Mouse (Mus musculus) cerebellum, postnatal 14 days (tissue): ENCODE data around the gene Tstd3.

ENCODE experiments used
- DNase-seq, 2 experiments: peaks; one replicate each; pipeline ENCODE4 v3.0.0; 2021; ENCODE audit warnings: mixed read lengths in 2 of 2

Gene Tstd3

DNA sequence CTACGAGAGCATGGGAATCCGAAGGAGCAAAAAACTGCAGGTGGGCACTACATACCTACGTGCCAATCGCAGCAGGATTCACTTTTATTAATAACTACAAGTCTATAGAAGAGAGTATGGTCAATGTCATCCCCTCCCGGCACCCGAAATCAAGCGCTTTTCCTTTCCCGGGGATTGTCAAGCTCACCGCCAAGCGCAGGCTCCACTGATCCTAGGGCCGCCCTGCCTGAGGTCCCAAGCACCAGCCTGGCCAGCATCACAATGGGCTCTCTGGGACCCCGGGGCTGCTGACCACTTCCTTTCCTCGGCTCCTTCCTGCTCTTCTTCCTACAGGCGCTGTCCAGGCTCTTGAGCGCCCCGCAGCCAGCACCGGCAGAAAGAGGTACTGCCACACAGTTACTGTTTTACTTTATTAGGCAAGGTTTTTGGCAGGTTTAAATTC, at the start of gene Tstd3, which contains the start of gene Usp45:
TSS of gene Tstd3 (minus strand) at position 350 of the 442 bp plus-strand sequence.
TSS of gene Usp45 (plus strand) at position 294 of the 442 bp plus-strand sequence.
- peak; percentile 90 to 91 for DNase-seq

DNA sequence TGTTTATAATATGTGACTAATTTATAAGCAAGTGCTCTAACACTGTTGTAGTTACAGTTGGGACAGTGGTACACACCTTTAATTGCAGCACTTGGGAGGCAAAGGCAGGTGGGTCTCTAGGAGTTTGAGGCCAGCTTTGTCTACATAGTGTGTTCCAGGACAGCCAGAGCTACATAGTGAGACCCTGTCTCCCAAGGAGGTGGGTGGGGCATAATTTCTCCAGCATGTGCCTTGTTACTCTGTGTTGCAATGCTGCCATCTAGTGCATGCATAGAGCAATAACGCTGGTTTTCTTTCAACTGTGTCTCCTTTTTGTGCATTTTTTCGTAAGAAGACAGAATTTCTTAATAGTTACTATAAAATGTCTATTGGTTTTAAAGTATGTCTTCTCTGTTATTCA, 47.0 kb upstream of the Tstd3 start:
- peak; percentile 60 to 68 for DNase-seq

DNA sequence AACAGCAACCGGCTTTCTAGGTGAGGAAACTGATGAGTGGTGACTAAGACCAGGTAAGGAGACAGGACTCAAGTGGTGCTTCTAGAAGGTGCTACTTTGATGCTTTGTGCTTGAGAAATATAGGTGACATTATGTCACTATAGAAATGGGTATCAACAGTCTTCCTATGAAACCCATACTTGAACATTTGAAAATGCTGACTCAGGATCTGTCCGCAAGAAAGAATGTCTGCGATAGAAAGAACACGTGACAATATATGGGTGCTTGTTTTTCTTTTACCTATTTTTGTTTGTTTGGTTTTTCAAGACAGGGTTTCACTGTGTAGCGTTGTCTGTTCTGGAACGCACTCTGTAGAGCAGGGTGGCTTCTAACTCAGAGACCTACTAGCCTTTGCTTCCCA, 45.6 kb upstream of the Tstd3 start:
- DNase-seq = no peak

DNA sequence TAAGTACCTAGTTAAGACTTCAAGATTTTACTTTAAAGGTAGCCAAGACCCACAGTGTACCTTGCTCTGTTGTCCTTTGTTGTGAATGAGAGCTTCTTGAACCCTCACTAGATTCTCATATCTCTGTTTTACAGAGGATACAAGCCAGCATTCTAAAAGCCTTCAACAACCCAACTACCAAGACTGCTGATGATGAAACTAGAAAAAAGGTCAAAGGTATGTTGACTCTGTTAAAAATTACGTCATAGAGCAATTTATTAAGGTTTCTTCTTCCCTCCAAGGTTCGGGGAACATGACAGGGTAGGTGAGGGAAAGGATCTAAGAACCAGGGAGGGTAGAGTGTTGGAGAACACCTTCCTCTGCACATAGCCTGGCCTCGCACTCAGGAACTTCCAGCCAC, 43.6 kb upstream of the Tstd3 start:
- no peak for DNase-seq

DNA sequence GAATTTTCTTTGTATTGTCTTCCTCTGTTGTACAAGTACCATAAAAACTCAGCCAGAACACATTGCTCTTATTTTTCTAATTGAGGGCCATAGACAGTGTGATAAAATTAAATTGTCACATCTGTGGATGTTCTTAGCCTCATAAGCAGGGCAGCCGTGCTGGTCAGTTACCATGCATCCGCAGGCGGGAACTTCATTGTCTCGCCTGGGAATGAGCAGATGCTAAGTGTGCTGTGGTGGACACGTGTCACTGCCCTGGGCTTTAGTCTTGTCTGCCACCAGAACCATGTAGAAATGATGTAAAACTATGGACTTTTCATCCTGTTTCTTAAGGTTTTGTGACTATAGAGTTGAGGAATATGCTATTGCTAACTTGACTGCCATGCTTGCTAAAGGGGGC, 40.2 kb upstream of the Tstd3 start:
- DNase-seq = no peak

DNA sequence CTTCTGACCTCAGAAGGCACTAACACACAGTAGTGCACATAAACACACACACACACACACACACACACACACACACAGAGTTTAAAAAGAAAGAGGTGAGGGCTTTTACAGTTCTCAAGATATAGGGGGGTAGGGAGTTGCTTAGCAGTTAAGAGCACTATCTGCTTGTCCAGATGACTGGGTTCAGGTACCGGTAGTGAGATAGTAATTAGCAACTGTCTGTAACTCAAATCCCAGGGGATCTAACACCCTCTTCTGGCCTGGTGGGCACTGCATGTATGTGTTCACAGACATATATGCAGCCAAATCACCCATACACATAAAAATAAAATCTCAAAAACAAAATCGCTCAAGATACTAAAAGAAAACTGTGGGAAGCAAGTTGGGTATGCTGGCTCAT, 34.6 kb upstream of the Tstd3 start:
- DNase-seq = no peak

DNA sequence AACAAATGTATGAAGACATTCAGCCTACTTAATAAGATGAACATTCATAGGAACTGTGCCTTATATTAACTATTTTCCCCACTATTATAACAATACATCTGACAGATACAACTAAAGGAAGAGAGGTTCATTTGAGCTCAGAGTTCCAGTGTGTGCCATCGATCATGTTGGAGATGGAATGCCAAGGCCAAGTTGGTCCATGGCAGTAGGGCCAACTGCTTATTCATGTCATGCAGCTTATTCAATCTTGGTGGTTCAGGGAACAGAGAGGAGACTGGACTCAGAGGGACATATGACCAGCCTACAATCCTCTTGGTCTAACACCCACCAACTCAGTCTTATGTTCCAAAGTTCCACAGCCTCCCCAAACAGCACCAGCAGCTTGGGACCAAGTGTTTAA, 34.0 kb upstream of the Tstd3 start:
- no peak for DNase-seq

DNA sequence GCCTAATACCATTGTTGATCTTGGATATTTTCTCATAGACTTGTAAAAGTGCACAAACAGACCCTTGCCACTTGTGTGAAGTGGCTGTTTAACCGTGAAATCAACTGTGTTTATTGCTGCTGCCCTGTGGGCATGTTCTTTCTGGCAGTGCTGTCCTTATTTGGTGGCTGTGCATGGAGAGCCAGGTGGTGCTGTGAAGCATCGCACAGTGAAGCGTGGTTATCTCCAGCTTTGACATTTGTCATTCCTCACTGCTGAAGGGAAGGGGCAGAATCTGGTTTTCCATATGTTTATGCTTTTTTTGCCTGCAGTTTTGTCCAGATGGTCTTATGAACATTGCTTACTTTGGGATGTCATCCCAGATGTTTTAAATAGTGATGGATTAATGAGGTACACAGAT, 26.6 kb upstream of the Tstd3 start:
- DNase-seq = peak; percentile 55 to 65

DNA sequence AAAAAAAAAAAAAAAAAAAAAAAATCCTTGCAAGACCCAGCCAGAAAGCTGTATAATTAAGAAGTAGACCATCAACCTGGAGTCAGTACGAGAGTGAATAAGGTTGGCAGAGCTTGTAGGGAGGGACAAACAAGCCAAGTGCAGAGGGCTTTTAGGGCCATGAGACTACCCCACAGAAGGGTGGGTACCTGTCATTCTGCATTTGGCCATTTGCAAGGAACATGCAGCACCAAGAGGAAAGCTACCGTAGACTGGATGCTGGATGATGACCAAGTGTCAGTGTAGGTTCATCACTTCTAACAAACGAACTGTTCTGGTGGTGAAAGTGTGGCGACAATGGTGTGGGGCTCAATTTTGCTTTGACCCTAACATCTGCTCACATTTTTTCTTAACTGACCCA, 22.8 kb upstream of the Tstd3 start:
- peak; percentile 20 to 29 for DNase-seq

DNA sequence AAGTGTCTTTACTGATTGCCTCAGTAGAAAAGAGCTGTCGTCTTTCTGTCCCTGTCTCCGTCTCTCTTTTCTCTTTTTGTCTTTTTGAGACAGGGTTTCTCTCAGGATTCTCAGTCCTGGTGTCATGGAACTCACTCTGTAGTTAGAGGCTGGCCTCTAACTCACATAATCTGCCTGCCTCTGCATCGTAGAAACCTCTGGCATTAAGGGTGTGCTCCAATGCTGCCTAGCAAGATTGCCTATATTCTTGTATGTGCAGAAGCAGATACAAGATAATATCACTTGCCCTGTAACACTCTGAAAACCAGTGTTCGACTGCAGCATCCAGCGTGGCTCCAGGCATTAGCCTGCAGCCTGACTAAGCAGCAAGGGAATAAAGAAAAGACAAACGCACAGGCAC, 21.9 kb upstream of the Tstd3 start:
- no peak for DNase-seq

DNA sequence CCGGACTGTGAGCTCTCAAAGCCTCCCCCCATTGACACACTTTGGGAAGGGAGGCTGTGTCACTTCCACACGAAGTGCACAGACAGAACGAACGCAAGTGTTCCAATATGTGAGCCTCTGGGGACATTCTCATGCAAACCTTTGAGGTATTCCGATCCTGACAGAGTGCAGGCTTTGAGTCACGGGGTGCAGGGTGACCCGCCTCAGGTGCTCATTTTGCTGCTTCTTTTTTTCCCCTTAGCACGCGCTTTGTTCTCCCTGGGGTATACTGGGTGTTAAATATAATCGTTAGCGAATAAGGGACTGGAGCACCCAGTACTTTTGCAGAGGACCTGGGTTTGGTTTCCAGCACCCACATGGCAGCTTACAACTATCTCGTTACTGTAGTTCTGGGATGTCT, 19.3 kb upstream of the Tstd3 start:
- DNase-seq = no peak

DNA sequence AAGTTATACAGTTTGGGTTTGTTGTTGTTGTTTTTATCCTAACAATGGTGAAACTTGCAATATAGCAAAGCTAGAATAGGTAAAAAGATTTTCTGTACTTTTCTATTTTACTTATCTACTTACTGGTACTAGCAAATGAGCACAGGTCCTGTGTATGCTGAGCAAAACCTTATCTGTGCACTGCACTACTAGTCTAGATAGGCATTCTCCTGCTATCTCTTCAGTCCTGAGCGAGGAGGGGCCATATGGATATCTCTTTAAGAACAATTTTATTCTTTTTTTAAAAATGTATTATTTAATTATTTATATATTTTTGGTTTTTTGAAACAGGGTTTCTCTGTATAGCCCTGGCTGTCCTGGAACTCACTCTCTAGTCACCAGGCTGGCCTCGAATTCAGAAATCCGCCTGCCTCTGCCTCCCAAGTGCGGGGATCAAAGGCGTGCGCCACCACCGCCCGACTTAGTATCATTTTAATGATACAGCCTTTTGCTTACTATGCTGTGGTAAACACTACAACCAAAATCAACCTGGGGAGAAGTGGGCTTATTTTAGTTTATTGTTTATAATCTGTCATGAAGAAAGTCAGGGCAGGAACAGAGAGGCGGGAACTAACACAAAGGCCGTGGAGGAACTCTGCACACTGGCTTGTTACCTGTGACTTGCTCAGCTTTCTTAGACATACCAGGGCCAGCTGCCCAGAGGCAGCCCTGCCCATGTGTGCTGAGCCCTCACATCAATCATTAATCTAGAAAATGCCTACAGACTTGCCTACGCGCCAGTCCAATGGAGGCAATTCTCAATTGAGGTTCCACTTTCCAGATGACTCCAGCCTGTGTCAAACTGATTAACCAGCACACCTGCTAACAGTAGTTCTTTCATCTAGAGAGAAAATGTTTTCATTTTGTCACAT, 14.1 kb upstream of the Tstd3 start:
- no peak for DNase-seq

DNA sequence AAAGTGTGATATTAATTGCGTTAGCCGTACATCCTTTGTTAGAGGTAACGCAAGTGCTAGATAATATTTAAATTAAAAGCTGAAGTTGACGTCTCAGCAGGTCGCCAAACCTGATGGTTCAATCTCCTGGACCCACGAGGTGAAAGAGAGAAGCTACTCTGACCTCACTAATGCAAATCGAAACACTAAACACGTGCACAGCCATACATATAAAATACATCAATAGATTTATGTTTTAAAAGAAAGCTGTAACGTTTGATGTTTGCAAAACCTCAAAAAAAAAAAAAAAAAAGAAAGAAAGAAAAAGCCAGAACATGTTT, 9.9 kb upstream of the Tstd3 start:
- peak; percentile 10 to 12 for DNase-seq

DNA sequence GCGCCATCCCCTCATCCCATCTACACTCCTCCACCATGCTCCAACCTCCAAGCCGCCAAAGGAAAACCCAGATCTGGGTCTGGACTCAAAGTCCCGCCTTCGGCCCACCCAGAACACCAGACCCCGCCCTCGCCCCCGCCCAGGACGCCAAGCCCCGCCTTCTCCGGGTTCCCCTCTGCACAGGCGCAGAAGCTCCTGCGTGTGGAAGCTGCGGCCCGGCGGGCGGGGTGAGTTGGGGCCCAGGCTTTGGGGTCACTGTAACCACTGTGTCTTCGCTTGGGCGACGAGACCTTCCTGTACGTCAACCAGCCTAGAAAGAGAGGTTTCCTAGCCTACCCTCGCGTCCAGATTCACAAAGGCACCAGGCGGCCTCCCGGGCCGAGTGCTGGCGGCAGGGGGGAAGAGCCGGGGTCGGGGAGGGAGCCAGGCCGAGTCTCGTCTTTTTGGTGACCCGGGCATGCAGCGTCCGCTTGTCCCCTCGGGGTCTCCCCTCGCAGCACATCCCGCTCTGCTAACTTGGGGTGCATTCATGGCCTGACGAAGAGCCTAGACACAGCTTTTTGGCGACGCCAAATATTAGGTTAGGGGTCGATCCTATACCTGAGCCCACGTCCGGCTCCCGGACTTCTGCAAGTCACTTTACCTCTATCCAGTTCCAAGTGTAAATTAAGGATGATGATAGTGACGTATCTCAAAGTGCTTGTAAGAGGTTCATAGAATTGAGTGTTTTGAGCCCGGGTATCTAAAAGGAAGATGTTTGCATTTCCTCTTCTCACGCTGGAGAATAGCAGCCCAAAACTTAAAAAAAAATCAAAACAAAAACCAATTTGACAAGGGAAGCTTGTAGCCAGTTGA, 9.3 kb upstream of the Tstd3 start:
- DNase-seq = peak; percentile 97 to 99

DNA sequence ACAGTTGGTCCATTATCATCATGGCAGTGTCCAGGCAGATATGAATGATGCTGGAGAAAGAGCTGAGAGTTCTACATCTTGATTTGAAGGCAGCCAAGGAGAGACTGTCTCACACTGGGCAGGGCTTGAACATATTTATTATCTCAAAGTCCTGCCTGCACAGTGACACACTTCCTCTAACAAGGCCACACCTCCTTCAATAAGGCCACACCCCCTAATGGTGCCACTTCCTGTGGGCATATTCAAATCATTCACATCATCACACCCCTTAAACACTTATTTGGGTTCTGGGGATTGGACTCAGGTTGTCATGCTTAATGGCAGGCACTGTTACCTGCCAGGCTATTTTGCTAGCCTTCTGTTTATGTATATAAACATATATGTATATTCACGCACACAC, 5.3 kb upstream of the Tstd3 start:
- no peak for DNase-seq

DNA sequence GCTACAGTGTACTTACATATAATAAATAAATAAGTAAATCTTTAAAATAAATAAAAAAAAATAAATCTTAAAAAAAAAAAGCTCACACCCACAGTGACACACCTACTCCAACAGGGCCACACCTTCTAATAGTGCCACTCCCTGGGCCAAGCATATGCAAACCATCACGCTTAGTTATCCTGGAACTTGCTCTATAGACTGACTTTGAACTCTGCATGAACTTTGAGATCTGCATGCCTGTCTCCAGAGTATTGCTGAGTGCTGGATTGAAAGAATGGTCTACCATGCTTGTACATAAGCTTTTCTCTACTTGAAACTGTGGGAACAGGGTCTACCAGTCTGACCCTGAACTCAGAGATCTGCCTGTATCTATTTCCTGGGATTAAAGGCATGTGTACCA, 4.1 kb upstream of the Tstd3 start:
- DNase-seq = no peak

DNA sequence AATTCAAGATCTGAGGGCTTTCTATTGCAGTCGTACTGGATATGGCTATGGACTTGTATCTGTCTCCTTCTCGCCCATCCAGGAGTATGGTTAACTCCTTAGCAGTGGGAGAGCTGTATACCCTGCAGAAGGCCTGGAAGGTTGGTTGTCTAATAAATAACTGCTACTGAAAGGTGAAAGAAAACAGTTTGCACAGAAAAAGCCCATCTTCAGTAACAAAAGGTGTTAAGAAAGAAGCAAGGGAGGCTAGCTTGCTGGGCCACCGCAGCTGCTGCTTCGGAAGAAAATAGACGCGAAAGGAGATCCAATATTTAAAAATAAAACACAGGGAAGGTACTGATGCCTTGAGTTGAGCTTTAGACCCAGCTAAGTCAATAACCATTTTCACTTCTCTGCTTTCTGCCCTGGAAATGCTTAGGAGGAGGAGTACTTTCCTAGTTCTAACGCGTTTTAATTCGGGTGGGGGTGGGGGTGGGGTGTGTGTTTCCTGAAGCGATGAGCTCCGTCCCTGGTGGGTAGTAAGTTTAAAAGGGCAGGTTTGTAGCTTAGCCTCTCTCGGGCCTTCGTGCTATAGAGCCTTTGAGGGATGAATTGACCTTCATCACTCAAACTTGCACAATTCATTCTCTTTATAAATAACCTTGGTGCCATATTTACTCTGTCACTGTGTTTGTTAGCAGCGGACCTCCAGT, 695 bp downstream of the Tstd3 start:
- DNase-seq = peak; percentile 6 to 24

DNA sequence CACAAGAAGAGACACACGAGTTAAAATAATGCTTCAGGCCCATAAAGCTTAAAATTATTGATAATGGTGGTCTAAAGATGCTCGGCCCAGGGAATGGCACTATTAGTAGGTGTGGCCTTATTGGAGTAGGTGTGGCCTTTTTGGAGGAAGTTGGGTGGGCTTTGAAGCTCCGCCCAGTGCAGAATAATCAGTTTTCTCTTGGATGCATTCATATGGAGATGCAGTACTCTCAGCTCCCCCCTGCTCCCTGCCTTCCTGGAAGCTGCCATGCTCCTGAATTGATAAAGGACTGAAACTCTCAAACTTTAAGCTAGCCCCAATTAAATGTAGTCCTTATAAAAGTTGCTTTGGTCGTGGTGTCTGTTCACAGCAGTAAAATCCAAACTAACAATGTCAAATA, 3.2 kb downstream of the Tstd3 start:
- no peak for DNase-seq

DNA sequence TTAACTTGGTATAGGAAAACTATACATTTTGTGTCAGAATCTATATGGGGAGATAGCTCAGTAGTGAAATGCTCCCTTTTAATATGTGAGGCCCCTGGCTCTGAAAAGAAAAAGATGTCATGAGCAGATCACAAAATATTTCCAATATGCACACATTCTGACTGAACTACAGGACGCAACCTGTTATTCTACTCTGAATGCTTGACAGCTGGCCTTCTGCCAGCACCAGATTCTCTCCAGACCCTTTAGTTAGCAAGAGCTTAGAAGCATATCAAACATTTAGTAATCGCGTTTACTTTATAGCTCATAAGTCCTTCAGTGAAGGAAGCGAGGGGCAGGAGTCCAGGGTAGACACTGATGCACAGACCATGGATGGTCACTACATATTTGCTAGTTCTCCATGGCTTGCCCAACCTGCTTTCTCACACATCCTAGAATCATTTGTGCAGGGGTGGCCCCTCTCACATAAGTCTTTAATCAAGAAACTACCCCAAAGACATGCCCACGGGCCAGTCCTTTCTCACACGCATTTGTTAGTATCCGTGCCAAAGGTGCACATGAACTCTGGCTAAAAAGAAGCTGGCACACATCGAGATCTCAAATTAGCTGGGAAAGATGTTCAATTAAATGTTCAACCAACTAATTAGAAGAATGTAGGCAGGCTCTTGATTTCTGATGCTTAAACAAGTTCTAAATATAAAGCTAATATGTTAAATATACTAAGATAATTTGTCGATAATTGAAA, 5.4 kb downstream of the Tstd3 start:
- DNase-seq = peak; percentile 47 to 49

DNA sequence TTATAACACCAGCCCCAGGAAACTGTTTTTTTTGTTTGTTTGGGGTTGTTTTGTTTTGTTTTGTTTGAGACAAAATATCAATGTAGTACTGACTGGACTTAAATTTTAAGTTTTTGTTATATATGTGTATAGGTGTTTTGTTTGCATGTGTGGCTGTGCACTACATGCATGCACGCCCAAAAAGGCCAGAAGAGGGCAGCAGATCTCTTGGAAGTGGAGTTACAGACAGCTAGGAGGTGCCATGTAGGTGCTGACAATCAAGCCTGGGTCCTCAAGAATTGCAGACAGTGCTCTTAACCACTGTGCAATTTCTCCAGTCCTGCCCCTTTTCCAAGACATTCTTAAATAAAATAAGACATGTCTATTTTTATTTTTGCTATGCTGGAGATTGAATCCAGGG, 8.2 kb downstream of the Tstd3 start:
- DNase-seq = peak in 1 of 2 experiments; percentile 19

DNA sequence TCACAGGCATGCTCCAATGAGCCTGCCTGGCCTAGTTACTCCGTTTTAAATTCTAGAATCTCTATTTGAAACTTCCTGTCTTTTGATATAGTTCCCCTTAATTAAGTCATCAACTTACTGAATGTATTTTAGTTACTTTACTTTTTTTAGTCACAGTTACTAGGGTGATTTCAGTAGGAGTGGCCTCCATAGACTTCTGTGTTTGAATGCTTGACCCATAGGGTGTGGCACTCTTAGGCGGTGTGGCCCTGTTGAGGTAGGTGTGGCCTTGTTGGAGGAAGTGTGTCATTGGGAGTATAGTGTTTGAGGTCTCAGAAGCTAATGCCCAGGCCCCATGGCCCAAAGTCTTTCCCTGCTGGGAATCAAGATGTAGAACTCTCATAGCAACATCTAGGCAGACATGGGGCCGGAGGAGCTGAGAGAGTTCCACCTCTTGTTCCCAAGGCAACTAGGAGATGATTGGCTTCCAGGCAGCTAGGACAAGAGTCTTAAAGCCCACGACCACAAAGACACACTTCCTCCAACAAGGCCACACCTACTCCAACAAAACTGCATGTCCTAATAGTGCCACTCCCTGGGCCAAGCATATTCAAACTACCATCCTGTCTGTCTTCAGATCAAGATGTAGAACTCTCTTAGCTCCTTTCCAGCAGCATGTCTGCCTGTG, 11.8 kb downstream of the Tstd3 start:
- no peak for DNase-seq

DNA sequence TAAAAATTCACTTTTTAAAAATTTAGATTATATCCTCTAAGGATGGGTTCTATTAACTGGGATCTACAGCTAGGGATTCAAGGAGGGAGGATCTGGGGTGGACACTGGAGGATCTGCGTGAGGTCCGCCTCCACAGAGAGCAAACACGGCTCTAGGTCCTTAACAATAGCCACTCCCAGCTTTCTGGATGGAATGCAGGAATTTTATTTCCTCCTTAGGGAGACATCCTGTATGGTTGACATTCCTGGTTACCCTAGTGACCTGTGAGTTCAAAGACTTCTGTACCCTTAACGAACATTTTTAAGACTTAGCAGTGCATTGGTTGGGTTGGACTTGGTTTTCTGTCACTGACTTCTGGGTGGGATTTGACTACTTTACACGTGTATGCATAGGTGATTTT, 21.3 kb downstream of the Tstd3 start:
- DNase-seq = no peak
